Mouse (Mus musculus): ENCODE data around the gene Stra6.

- TF ChIP-seq CTCF (IDR thresholded peaks at IDR 0.05; ENCODE audit: low read depth, low read length) (no peak), POLR2A (IDR thresholded peaks at IDR 0.05; ENCODE audit: extremely low read depth, insufficient read depth, low read length) (no peak)
These were observed 49.0 kb upstream of the Stra6 start for GRCm38 (mm10) chr9:58014393-58015160.

Measured in liver, adult 2 months (tissue).